14 mouse cellular contexts compared by ENCODE assay signal in the genomic region with DNA sequence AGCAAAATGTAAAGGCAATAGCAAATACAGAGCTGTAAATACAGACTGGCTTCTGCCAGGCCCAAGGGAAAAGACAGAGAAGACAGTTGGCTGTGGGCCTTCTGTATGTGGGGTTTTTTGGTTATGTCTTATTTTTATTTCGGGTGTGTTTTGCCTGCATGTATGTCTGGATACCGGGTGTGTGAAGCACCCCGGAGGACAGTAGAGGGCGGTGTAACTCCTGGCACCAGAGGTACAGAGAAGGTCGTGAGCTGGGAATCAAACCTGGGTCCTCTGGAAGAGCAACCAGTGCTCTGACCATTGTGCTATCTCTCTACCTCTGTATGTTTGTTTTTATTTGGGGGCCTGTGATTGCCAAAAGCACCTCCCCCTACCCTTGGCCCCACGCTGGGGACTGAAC.
DNase-seq lines count a peak whose midpoint lies in the region; ATAC-seq and TF ChIP-seq lines count a peak whose summit lies in the region.
"Had no signal": no experiment of that assay in that cellular context is flagged by ENCODE, and none has a peak within 500 bp of the region (broad histone marks: within the 10 kb centered on the region; RNA-seq: fewer than 3 reads in every experiment).

No protein-coding gene starts in this region.

- no peak overlapping the region for H3K9ac ChIP-seq in neural tube, embryonic 13.5 days
- H3K9ac ChIP-seq in neural tube, embryonic 15.5 days (replicated peaks): no peak overlapping the region
- H3K9ac ChIP-seq: stomach, embryonic 15.5 days had no signal

- TF ChIP-seq POLR2A in kidney, adult 2 months (IDR thresholded peaks at IDR 0.05; ENCODE audit: low read depth, low read length): no peak
- TF ChIP-seq POLR2A in small intestine, adult 2 months (IDR thresholded peaks at IDR 0.05; ENCODE audit: low read depth, low read length): no peak

- H3K36me3 ChIP-seq in kidney, adult 2 months (ENCODE audit: control insufficient read depth, insufficient read depth, low read length): no peaks in the 10 kb centered on the region
- no peaks in the 10 kb centered on the region for H3K36me3 ChIP-seq in neural tube, embryonic 13.5 days
- no peaks in the 10 kb centered on the region for H3K36me3 ChIP-seq in neural tube, embryonic 15.5 days
- no peaks in the 10 kb centered on the region for H3K36me3 ChIP-seq in small intestine, adult 2 months (ENCODE audit: control insufficient read depth, insufficient read depth, low read length)
- H3K36me3 ChIP-seq: stomach, embryonic 15.5 days had no signal

- H3K27me3 ChIP-seq in kidney, adult 2 months (replicated peaks; ENCODE audit: control insufficient read depth, insufficient read depth, low read length): no peaks in the 10 kb centered on the region
- no peaks in the 10 kb centered on the region for H3K27me3 ChIP-seq in neural tube, embryonic 13.5 days
- H3K27me3 ChIP-seq in neural tube, embryonic 15.5 days (replicated peaks): no peaks in the 10 kb centered on the region
- no peaks in the 10 kb centered on the region for H3K27me3 ChIP-seq in small intestine, adult 2 months (ENCODE audit: control insufficient read depth, insufficient read depth, low read length)
- H3K27me3 ChIP-seq: megakaryocyte, embryonic 14.5 days; stomach, embryonic 15.5 days had no signal

- no peaks in the 10 kb centered on the region for H3K9me3 ChIP-seq in neural tube, embryonic 13.5 days
- no peaks in the 10 kb centered on the region for H3K9me3 ChIP-seq in neural tube, embryonic 15.5 days (replicated peaks)
- H3K9me3 ChIP-seq: stomach, embryonic 15.5 days had no signal

- no peak for ATAC-seq in neural tube, embryonic 13.5 days (ENCODE audit: low read depth)
- no peak for ATAC-seq in neural tube, embryonic 15.5 days (ENCODE audit: low FRiP score)

- peak; percentile 31; the same call in 1 of the 2 replicates for TF ChIP-seq CTCF in kidney, adult 2 months (conservative IDR thresholded peaks at IDR 0.05; ENCODE audit: insufficient read depth, insufficient read length, low read depth, low read length)
- peak; percentile 21; the same call in 1 of the 2 replicates for TF ChIP-seq CTCF in small intestine, adult 2 months (IDR thresholded peaks at IDR 0.05; ENCODE audit: extremely low read depth, insufficient read length, insufficient replicate concordance, low read depth, low read length)

- no peak overlapping the region for H3K27ac ChIP-seq in kidney, adult 2 months (ENCODE audit: insufficient read depth, low read depth, low read length)
- H3K27ac ChIP-seq in neural tube, embryonic 13.5 days (replicated peaks): 0 out of 2 replicates have a peak overlapping the region, but pooled peaks have one; percentile 59
- H3K27ac ChIP-seq in neural tube, embryonic 15.5 days (replicated peaks): no peak overlapping the region
- H3K27ac ChIP-seq in small intestine, adult 2 months (ENCODE audit: insufficient read depth, low read depth, low read length): no peak overlapping the region
- H3K27ac ChIP-seq: stomach, embryonic 15.5 days had no signal

- H3K4me2 ChIP-seq in neural tube, embryonic 13.5 days: no peak overlapping the region
- no peak overlapping the region for H3K4me2 ChIP-seq in neural tube, embryonic 15.5 days
- H3K4me2 ChIP-seq: heart, embryonic 11.5 days; stomach, embryonic 15.5 days had no signal

- DNase-seq in kidney, adult 2 months: no peak
- no peak for DNase-seq in kidney, postnatal 10 days
- DNase-seq in NIH3T3 (ENCODE audit: low read depth): peak; percentile 11
- no peak for DNase-seq in frontal cortex, postnatal 36 days (ENCODE audit: low spot score in 2 of 2)
- DNase-seq in cerebellum, postnatal 14 days: no peak
- DNase-seq: adrenal gland, postnatal 14 days; kidney, postnatal 25 days; right cerebral cortex, adult 18-20 months had no signal

- WGBS in kidney, adult 2 months: 94% methylated on average over 6 of the region's 6 CpGs
- 92% methylated on average over 6 of the region's 6 CpGs for WGBS in neural tube, embryonic 13.5 days
- 92% methylated on average over 6 of the region's 6 CpGs for WGBS in neural tube, embryonic 15.5 days
- WGBS in small intestine, adult 2 months: 96% methylated on average over 6 of the region's 6 CpGs

- H3K4me3 ChIP-seq in kidney, adult 2 months (ENCODE audit: insufficient read depth, low read depth, low read length): no peak overlapping the region
- H3K4me3 ChIP-seq in neural tube, embryonic 13.5 days: no peak overlapping the region
- H3K4me3 ChIP-seq in neural tube, embryonic 15.5 days (replicated peaks): no peak overlapping the region
- H3K4me3 ChIP-seq in small intestine, adult 2 months (ENCODE audit: low read depth, low read length): no peak overlapping the region
- H3K4me3 ChIP-seq: megakaryocyte, embryonic 14.5 days; stomach, embryonic 15.5 days had no signal

- H3K4me1 ChIP-seq in kidney, adult 2 months (ENCODE audit: control insufficient read depth, insufficient read depth, low read length): no peaks in the 10 kb centered on the region
- peaks cover 76% of the 10 kb centered on the region for H3K4me1 ChIP-seq in neural tube, embryonic 13.5 days (replicated peaks)
- H3K4me1 ChIP-seq in neural tube, embryonic 15.5 days: peaks cover 63% of the 10 kb centered on the region
- peaks cover 6% of the 10 kb centered on the region; the same call in 1 of the 2 replicates for H3K4me1 ChIP-seq in small intestine, adult 2 months (ENCODE audit: control insufficient read depth, insufficient read depth, insufficient read length, low read length)
- H3K4me1 ChIP-seq: megakaryocyte, embryonic 14.5 days had no signal
